Mouse (Mus musculus): ENCODE results near the gene Herc6.

GRCm38 (mm10) chr6:57581595-57581994, 795 bp downstream of the Herc6 start:
- no peak for TF ChIP-seq CTCF (conservative IDR thresholded peaks at IDR 0.05; ENCODE audit: low read length)
- no peak for TF ChIP-seq NANOG (IDR thresholded peaks at IDR 0.05; ENCODE audit: borderline replicate concordance, low read length)
